Mouse (Mus musculus) limb, embryonic 10.5 days (tissue): ENCODE data around the gene Ahrr. TPM values are rescaled to one million over a fixed set of nuclear protein-coding genes. Genes with fewer than 3 reads are reported as not detected.

Experiments used
- DNase-seq: peaks from one replicate; pipeline ENCODE4 v3.0.0-alpha.2; 2017; ENCODE audit warnings: low spot score
- H3K27ac ChIP-seq: fragments of 300-500 bp; sonication (generic); 2 replicates; pipeline ENCODE4 v1.5.1; 2016; ENCODE audit warnings: mild to moderate bottlenecking
- H3K27me3 ChIP-seq: fragments of 300-500 bp; sonication (generic); 2 replicates; pipeline ENCODE4 v1.6.1; 2016; ENCODE audit warnings: low read depth, mild to moderate bottlenecking; ENCODE audit not compliant: poor library complexity, severe bottlenecking
- H3K36me3 ChIP-seq: fragments of 300-500 bp; sonication (generic); 2 replicates; pipeline ENCODE4 v1.6.1; 2016; ENCODE audit warnings: mild to moderate bottlenecking, moderate library complexity
- H3K4me1 ChIP-seq: fragments of 300-500 bp; sonication (generic); 2 replicates; pipeline ENCODE4 v1.6.1; 2016
- H3K4me3 ChIP-seq: fragments of 300-500 bp; sonication (generic); 2 replicates; pipeline ENCODE4 v1.5.1; 2016; ENCODE audit warnings: mild to moderate bottlenecking, moderate library complexity
- H3K9me3 ChIP-seq: fragments of 300-500 bp; sonication (generic); replicated peaks from 2 replicates; pipeline ENCODE4 v1.6.1; 2016; ENCODE audit warnings: mild to moderate bottlenecking
- WGBS: fragments of 180-500 bp; shearing (Covaris S2); methylation state at CpG from one replicate; pipeline ENCODE4 v1.1.7; 2016; 5-methylcytosine and 5-hydroxymethylcytosine counted together
- polyA plus RNA-seq: library from polyadenylated mRNA; unstranded; fragments of >200 nt; fragmentation: Nextera tagmentation; extraction: Ambion mirVana; gene quantifications from 2 replicates; pipeline ENCODE4 v1.2.1, GENCODE M21; 2016

Ahrr gene
- polyA plus RNA-seq, 1 experiment from 2014 or later: 1.1 TPM

- no peaks in the 10 kb centered on the region for H3K36me3 ChIP-seq
- no peak overlapping the region for H3K27ac ChIP-seq
- no peak overlapping the region for H3K4me3 ChIP-seq
- peaks cover 33% of the 10 kb centered on the region for H3K27me3 ChIP-seq
- H3K9me3 ChIP-seq: no peaks in the 10 kb centered on the region
- 93% methylated on average over 5 of the region's 5 CpGs for WGBS
- H3K4me1 ChIP-seq: peaks cover 9% of the 10 kb centered on the region; the same call in 1 of the 2 replicates
- no peak for DNase-seq
Measured at GRCm38 (mm10) chr13:74289646-74290045, 2.5 kb downstream of the Ahrr start.

- DNase-seq: no peak
- 86% methylated on average over 1 of the region's 2 CpGs for WGBS
- H3K27ac ChIP-seq: no peak overlapping the region
- H3K4me1 ChIP-seq: no peaks in the 10 kb centered on the region
- no peaks in the 10 kb centered on the region for H3K36me3 ChIP-seq
- H3K4me3 ChIP-seq: no peak overlapping the region
- H3K27me3 ChIP-seq: no peaks in the 10 kb centered on the region
- no peaks in the 10 kb centered on the region for H3K9me3 ChIP-seq
Measured at GRCm38 (mm10) chr13:74282299-74282698, 9.8 kb downstream of the Ahrr start.

- Histone ChIP-seq H3K9me3 (no peaks in the 10 kb centered on the region), H3K36me3 (no peaks in the 10 kb centered on the region), H3K4me1 (no peaks in the 10 kb centered on the region), H3K4me3 (no peak overlapping the region), H3K27me3 (no peaks in the 10 kb centered on the region), H3K27ac (no peak overlapping the region)
- WGBS: 79% methylated on average over 4 of the region's 4 CpGs
- peak; percentile 5 for DNase-seq
Measured at GRCm38 (mm10) chr13:74275726-74276125, 16.4 kb downstream of the Ahrr start.

- H3K27me3 ChIP-seq: peaks cover 17% of the 10 kb centered on the region; the same call in 1 of the 2 replicates
- WGBS: 4% methylated on average over 10 of the region's 10 CpGs
- peak overlapping the region; percentile 67 for H3K4me3 ChIP-seq
- no peaks in the 10 kb centered on the region for H3K36me3 ChIP-seq
- H3K4me1 ChIP-seq: peaks cover 12% of the 10 kb centered on the region
- peak; percentile 81 for DNase-seq
- H3K9me3 ChIP-seq: no peaks in the 10 kb centered on the region
- H3K27ac ChIP-seq: peak overlapping the region; percentile 90
Measured at GRCm38 (mm10) chr13:74260231-74260992, 31.7 kb downstream of the Ahrr start.

GRCm38 (mm10) chr13:74259460-74260230 lies 32.5 kb downstream of the Ahrr start:
- 4% methylated on average over 35 of the region's 35 CpGs for WGBS
- Histone ChIP-seq H3K4me1 (peaks cover 12% of the 10 kb centered on the region), H3K27me3 (peaks cover 17% of the 10 kb centered on the region; the same call in 1 of the 2 replicates), H3K36me3 (no peaks in the 10 kb centered on the region), H3K27ac (peak overlapping the region; percentile 90), H3K9me3 (no peaks in the 10 kb centered on the region), H3K4me3 (peak overlapping the region; percentile 67)
- DNase-seq: peak; percentile 73

- Histone ChIP-seq H3K4me1 (peaks cover 9% of the 10 kb centered on the region), H3K4me3 (no peak overlapping the region), H3K27me3 (no peaks in the 10 kb centered on the region), H3K36me3 (no peaks in the 10 kb centered on the region), H3K9me3 (no peaks in the 10 kb centered on the region), H3K27ac (no peak overlapping the region)
- DNase-seq: no peak
Measured at GRCm38 (mm10) chr13:74246494-74246893, 45.6 kb downstream of the Ahrr start.

GRCm38 (mm10) chr13:74245899-74246231 lies 46.3 kb downstream of the Ahrr start:
- H3K4me1 ChIP-seq: peaks cover 9% of the 10 kb centered on the region
- peak overlapping the region; percentile 47; the same call in 1 of the 2 replicates for H3K27ac ChIP-seq
- no peaks in the 10 kb centered on the region for H3K9me3 ChIP-seq
- DNase-seq: no peak
- 67% methylated on average over 4 of the region's 4 CpGs for WGBS
- H3K36me3 ChIP-seq: no peaks in the 10 kb centered on the region
- no peaks in the 10 kb centered on the region for H3K27me3 ChIP-seq
- H3K4me3 ChIP-seq: no peak overlapping the region

- Histone ChIP-seq H3K9me3 (no peaks in the 10 kb centered on the region), H3K27ac (peak overlapping the region; percentile 47; the same call in 1 of the 2 replicates), H3K27me3 (no peaks in the 10 kb centered on the region), H3K4me1 (peaks cover 9% of the 10 kb centered on the region), H3K36me3 (no peaks in the 10 kb centered on the region), H3K4me3 (no peak overlapping the region)
- WGBS: 45% methylated on average over 17 of the region's 17 CpGs
- peak; percentile 67 for DNase-seq
Measured at GRCm38 (mm10) chr13:74245214-74245898, 46.8 kb downstream of the Ahrr start.

GRCm38 (mm10) chr13:74237574-74237973 lies 54.6 kb downstream of the Ahrr start:
- WGBS: 75% methylated on average over 7 of the region's 7 CpGs

GRCm38 (mm10) chr13:74220659-74221058 lies 71.5 kb downstream of the Ahrr start:
- 43% methylated on average over 1 of the region's 1 CpGs for WGBS
- Histone ChIP-seq H3K4me3 (no peak overlapping the region), H3K36me3 (no peaks in the 10 kb centered on the region), H3K4me1 (no peaks in the 10 kb centered on the region), H3K27me3 (no peaks in the 10 kb centered on the region), H3K27ac (no peak overlapping the region), H3K9me3 (no peaks in the 10 kb centered on the region)
- DNase-seq: no peak

More at GRCm38 (mm10) chr13:74237574-74237973, 54.6 kb downstream of the Ahrr start:
- no peak for DNase-seq
- no peaks in the 10 kb centered on the region for H3K36me3 ChIP-seq
- no peak overlapping the region for H3K27ac ChIP-seq
- no peaks in the 10 kb centered on the region for H3K9me3 ChIP-seq
- no peak overlapping the region for H3K4me3 ChIP-seq
- H3K27me3 ChIP-seq: no peaks in the 10 kb centered on the region
- H3K4me1 ChIP-seq: no peaks in the 10 kb centered on the region

GRCm38 (mm10) chr13:74218441-74218840 lies 73.7 kb downstream of the Ahrr start:
- Histone ChIP-seq H3K4me3 (no peak overlapping the region), H3K36me3 (no peaks in the 10 kb centered on the region), H3K27me3 (0 out of 2 replicates have a peak, but pooled peaks cover 3% of the 10 kb centered on the region), H3K27ac (no peak overlapping the region), H3K4me1 (no peaks in the 10 kb centered on the region), H3K9me3 (no peaks in the 10 kb centered on the region)
- no peak for DNase-seq
- 84% methylated on average over 3 of the region's 3 CpGs for WGBS

- DNase-seq: peak; percentile 32
- no peaks in the 10 kb centered on the region for H3K9me3 ChIP-seq
- H3K27me3 ChIP-seq: no peaks in the 10 kb centered on the region
- peaks cover 22% of the 10 kb centered on the region for H3K36me3 ChIP-seq
- 25% methylated on average over 12 of the region's 12 CpGs for WGBS
- H3K4me3 ChIP-seq: peak overlapping the region; percentile 76
- peak overlapping the region; percentile 87 for H3K27ac ChIP-seq
- H3K4me1 ChIP-seq: peaks cover 13% of the 10 kb centered on the region
Measured at GRCm38 (mm10) chr13:74208986-74209345, 83.2 kb downstream of the Ahrr start.
